In genomic region chr6:108235680-108236123, GRCm38 (mm10) we compare ENCODE assay signal across 9 mouse cellular contexts. TPM values are rescaled to one million over a fixed set of nuclear protein-coding genes. Genes with fewer than 3 reads are reported as not detected.
DNase-seq lines count a peak whose midpoint lies in the region; ATAC-seq and TF ChIP-seq lines count a peak whose summit lies in the region.
"Had no signal": no experiment of that assay in that cellular context is flagged by ENCODE, and none has a peak within 500 bp of the region (broad histone marks: within the 10 kb centered on the region; RNA-seq: fewer than 3 reads in every experiment).

No protein-coding gene starts in this region.

- peaks cover 63% of the 10 kb centered on the region for H3K4me1 ChIP-seq in heart, embryonic 11.5 days (ENCODE audit: control insufficient read depth, insufficient read depth, low read length)
- H3K4me1 ChIP-seq in kidney, postnatal 0 days (replicated peaks; ENCODE audit: insufficient read depth, low read length): peaks cover 37% of the 10 kb centered on the region

- peak; percentile 17 for DNase-seq in ovary, postnatal 10 days (ENCODE audit: low spot score)
- DNase-seq in ovary, adult 18-20 months (ENCODE audit: low spot score): no peak
- peak; percentile 91 for DNase-seq in kidney, postnatal 0 days (ENCODE audit: low spot score)
- DNase-seq in yolk sac, embryonic 10.5 days (ENCODE audit: low spot score): peak; percentile 30
- no peak for DNase-seq in layer of hippocampus, adult 9-10 months (ENCODE audit: low spot score)
- DNase-seq in spleen, postnatal 10 days (ENCODE audit: low spot score in 2 of 2): no peak
- no peak for DNase-seq in thymus, postnatal 4 days

- H3K9ac ChIP-seq in heart, embryonic 11.5 days (ENCODE audit: low read depth, low read length): peak overlapping the region; percentile 31; the same call in 1 of the 2 replicates
- H3K9ac ChIP-seq in kidney, postnatal 0 days (ENCODE audit: low read depth, low read length): 0 out of 2 replicates have a peak overlapping the region, but pooled peaks have one; percentile 15

- no peaks in the 10 kb centered on the region for H3K9me3 ChIP-seq in heart, embryonic 11.5 days (replicated peaks; ENCODE audit: control insufficient read depth, low read length)
- H3K9me3 ChIP-seq in kidney, postnatal 0 days (replicated peaks; ENCODE audit: low read length): no peaks in the 10 kb centered on the region
- H3K9me3 ChIP-seq: megakaryocyte, embryonic 14.5 days had no signal

- no peaks in the 10 kb centered on the region for H3K27me3 ChIP-seq in heart, embryonic 11.5 days (ENCODE audit: control insufficient read depth, insufficient read depth, low read length)
- no peaks in the 10 kb centered on the region for H3K27me3 ChIP-seq in kidney, postnatal 0 days (ENCODE audit: insufficient read depth, low read length)
- H3K27me3 ChIP-seq: megakaryocyte, embryonic 14.5 days had no signal

- H3K27ac ChIP-seq in heart, embryonic 11.5 days (ENCODE audit: low read depth, low read length): peak overlapping the region; percentile 82
- H3K27ac ChIP-seq in kidney, postnatal 0 days: peak overlapping the region; percentile 86

- no peak overlapping the region for H3K4me3 ChIP-seq in heart, embryonic 11.5 days (ENCODE audit: low read depth, low read length)
- no peak overlapping the region for H3K4me3 ChIP-seq in kidney, postnatal 0 days (replicated peaks; ENCODE audit: low read depth, low read length)
- H3K4me3 ChIP-seq: megakaryocyte, embryonic 14.5 days had no signal

- 18% methylated on average over 13 of the region's 13 CpGs for WGBS in heart, embryonic 11.5 days (ENCODE audit: insufficient replicate concordance)
- WGBS in kidney, postnatal 0 days: 11% methylated on average over 13 of the region's 13 CpGs

- no peak for ATAC-seq in heart, embryonic 11.5 days (replicated peaks; ENCODE audit: insufficient number of reproducible peaks, low FRiP score, low TSS enrichment)
- ATAC-seq in kidney, postnatal 0 days (replicated peaks; ENCODE audit: low FRiP score, low read depth): peak; percentile 62; the same call in 1 of the 2 replicates

- TF ChIP-seq CTCF in kidney, postnatal 0 days (IDR thresholded peaks at IDR 0.05; ENCODE audit: low read depth): no peak

- no peaks in the 10 kb centered on the region for H3K36me3 ChIP-seq in heart, embryonic 11.5 days (ENCODE audit: control insufficient read depth, insufficient read depth, low read length)
- H3K36me3 ChIP-seq in kidney, postnatal 0 days (ENCODE audit: insufficient read depth, low read length): no peaks in the 10 kb centered on the region; the same call in 1 of the 2 replicates

- H3K4me2 ChIP-seq in heart, embryonic 11.5 days: peak overlapping the region; percentile 31
- peak overlapping the region; percentile 25; the same call in 1 of the 2 replicates for H3K4me2 ChIP-seq in kidney, postnatal 0 days (ENCODE audit: low read length)

RNA-seq across cellular contexts. Expression of gene Itpr1, which starts 22.8 kb away (rescaled TPM):
- 14.3 and 16.7 TPM in 2 replicates for polyA plus RNA-seq in heart, embryonic 11.5 days (2014; fragmentation: Nextera tagmentation; extraction: Ambion mirVana)
- polyA plus RNA-seq in kidney, postnatal 0 days (2015; fragmentation: Nextera tagmentation; extraction: Ambion mirVana): 21.2 TPM in 2 replicates

RNA-seq across cellular contexts. Expression of gene Sumf1, which starts 50.3 kb away (rescaled TPM):
- 18.1 and 21.2 TPM in 2 replicates for polyA plus RNA-seq in heart, embryonic 11.5 days (2014; fragmentation: Nextera tagmentation; extraction: Ambion mirVana)
- polyA plus RNA-seq in kidney, postnatal 0 days (2015; fragmentation: Nextera tagmentation; extraction: Ambion mirVana): 34.0 and 34.2 TPM in 2 replicates

Comparison
In these comparisons a context has a peak if more than half of its experiments do, and no peak if none do; other contexts are left out.
1. DNase-seq: peak in ovary, postnatal 10 days (single experiment), kidney, postnatal 0 days (single experiment) and yolk sac, embryonic 10.5 days (single experiment); none in ovary, adult 18-20 months (single experiment), layer of hippocampus, adult 9-10 months (single experiment), spleen, postnatal 10 days (0 of 2) and thymus, postnatal 4 days (single experiment).